Mouse (Mus musculus): ENCODE measurements around the gene Grin2d.

- TF ChIP-seq CTCF (IDR thresholded peaks at IDR 0.05; ENCODE audit: borderline replicate concordance, insufficient read depth, low read length): no peak
- no peak for TF ChIP-seq POLR2A (IDR thresholded peaks at IDR 0.05; ENCODE audit: low read depth, low read length)
Measured at GRCm38 (mm10) chr7:45869787-45870186, 8.4 kb downstream of the Grin2d start.
